Mouse (Mus musculus): ENCODE results near the gene Pdss1. TPM values are rescaled to one million over a fixed set of nuclear protein-coding genes. Genes with fewer than 3 reads are reported as not detected.

The Pdss1 gene
- polyA plus RNA-seq, 1 experiment from 2014 or later: 35.3 TPM

DNA sequence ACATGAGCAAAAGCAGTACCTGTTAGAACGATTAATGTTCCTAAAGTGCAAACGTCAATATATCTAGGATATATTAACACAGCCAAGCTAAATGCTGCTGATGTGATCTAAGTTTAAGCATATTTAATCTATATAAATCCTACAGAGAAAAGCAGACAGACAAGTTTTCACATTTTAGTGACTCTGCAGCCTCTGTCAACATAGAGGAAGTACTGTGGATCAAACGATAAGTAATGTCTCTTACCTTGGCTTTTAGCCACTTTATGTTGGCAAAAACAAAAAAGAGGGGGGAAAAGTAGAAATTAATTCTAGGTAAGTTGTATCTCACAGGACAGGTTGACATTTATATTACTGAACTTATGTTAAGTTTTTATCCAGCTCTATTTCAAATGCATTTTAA, 67.6 kb downstream of the Pdss1 start:
- no peaks in the 10 kb centered on the region for H3K27me3 ChIP-seq (replicated peaks)
- ATAC-seq: no peak
- H3K4me3 ChIP-seq (replicated peaks): no peak overlapping the region
- no peak overlapping the region for H3K27ac ChIP-seq
- no peak overlapping the region for H3K4me2 ChIP-seq (replicated peaks)
- H3K9me3 ChIP-seq: no peaks in the 10 kb centered on the region
- no peaks in the 10 kb centered on the region for H3K36me3 ChIP-seq
- H3K4me1 ChIP-seq (replicated peaks): no peaks in the 10 kb centered on the region
- 84% methylated on average over 3 of the region's 3 CpGs for WGBS
- H3K9ac ChIP-seq: no peak overlapping the region

DNA sequence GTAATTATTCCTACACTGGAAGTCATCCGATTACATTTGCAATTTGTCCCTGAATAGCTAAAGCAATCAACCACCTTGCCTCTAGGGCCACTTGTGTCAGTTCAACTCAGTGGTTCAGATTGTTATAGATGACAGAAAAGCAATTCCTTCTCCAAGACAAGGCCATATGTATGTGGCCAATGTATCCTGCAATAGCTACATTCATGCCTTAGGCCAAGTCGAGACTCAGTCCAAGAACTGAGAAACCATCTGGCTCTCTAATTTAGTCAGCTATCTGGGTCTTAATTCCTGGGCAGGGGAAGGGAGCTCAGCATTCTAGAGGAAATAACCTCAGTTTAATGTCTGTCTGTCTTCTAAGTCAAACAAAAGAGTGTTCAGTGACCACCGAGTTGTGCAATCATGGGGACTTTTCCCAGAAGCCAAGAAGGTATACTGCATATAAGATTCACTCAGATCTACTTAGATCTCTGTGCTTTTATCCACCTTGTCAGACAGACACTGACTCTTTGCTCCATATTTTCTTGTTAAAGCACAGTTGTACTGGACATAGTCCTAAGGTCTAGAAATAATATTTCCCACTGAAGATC, 82.2 kb downstream of the Pdss1 start:
- no peaks in the 10 kb centered on the region for H3K9me3 ChIP-seq
- no peaks in the 10 kb centered on the region for H3K36me3 ChIP-seq
- WGBS: 57% methylated on average over 3 of the region's 3 CpGs
- no peak overlapping the region for H3K4me2 ChIP-seq (replicated peaks)
- no peak overlapping the region for H3K9ac ChIP-seq
- no peak for ATAC-seq
- no peaks in the 10 kb centered on the region for H3K27me3 ChIP-seq (replicated peaks)
- H3K4me3 ChIP-seq (replicated peaks): no peak overlapping the region
- H3K27ac ChIP-seq: no peak overlapping the region
- H3K4me1 ChIP-seq (replicated peaks): no peaks in the 10 kb centered on the region

DNA sequence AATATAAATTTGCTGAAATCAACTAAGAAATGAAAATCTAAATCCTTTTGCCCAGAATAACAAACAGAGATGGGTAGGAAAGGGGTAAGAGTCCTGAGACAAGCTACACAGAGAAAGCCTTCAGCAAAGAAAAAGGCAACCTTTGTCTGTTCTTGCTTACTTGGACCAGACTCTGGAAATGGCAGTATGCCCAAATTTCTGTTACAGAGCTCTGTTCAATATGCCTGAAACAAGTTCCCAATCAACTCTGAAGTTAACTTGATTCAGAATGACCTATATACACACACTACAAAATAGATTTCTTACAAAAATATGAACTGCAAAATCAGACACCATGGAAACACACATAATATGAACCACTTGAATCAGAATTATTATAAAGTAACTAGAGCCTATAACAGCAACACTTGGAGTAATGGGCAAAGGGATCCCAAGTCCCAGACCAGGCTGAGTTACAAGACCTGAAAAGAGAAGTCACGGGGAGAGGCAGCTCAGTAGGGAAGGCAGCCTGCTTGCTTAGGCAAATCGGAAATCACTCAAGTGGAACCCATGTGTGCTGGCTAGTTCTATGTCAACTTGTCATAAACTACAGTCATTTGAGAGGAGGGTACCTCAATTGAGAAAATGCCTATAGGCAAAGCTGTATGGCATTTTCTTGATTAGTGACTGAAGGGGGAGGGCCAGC, 90.8 kb downstream of the Pdss1 start:
- WGBS: 80% methylated on average over 2 of the region's 2 CpGs
- no peak overlapping the region for H3K4me3 ChIP-seq (replicated peaks)
- H3K9me3 ChIP-seq: no peaks in the 10 kb centered on the region
- no peak for ATAC-seq
- H3K27ac ChIP-seq: no peak overlapping the region
- no peaks in the 10 kb centered on the region for H3K4me1 ChIP-seq (replicated peaks)
- no peaks in the 10 kb centered on the region for H3K27me3 ChIP-seq (replicated peaks)
- H3K36me3 ChIP-seq: no peaks in the 10 kb centered on the region
- H3K9ac ChIP-seq: no peak overlapping the region
- H3K4me2 ChIP-seq (replicated peaks): no peak overlapping the region

Other genes with a start within 250 kb of the Pdss1 start
- gene Apbb1ip, start 121.4 kb upstream of the Pdss1 start, polyA plus RNA-seq (2015; fragmentation: Nextera tagmentation; extraction: Ambion mirVana): 1.9 TPM in 2 replicates
- gene Abi1, start 144.7 kb downstream of the Pdss1 start, polyA plus RNA-seq (2015; fragmentation: Nextera tagmentation; extraction: Ambion mirVana): 46.6 TPM in 2 replicates
- gene Acbd5, start 172.6 kb downstream of the Pdss1 start, polyA plus RNA-seq (2015; fragmentation: Nextera tagmentation; extraction: Ambion mirVana): 31.0 and 31.8 TPM in 2 replicates